Mouse (Mus musculus) liver, embryonic 14.5 days (tissue): ENCODE measurements around the gene Kif5c.

Experiments used
- CTCF ChIP-seq: IDR thresholded peaks from 2 replicates; pipeline ENCODE4 v1.5.1; 2016; ENCODE audit warnings: antibody characterized with exemption, low read depth, control low read depth
- EP300 ChIP-seq: IDR thresholded peaks from 2 replicates; pipeline ENCODE4 v1.6.1; 2016; ENCODE audit warnings: antibody characterized with exemption, low read depth

DNA sequence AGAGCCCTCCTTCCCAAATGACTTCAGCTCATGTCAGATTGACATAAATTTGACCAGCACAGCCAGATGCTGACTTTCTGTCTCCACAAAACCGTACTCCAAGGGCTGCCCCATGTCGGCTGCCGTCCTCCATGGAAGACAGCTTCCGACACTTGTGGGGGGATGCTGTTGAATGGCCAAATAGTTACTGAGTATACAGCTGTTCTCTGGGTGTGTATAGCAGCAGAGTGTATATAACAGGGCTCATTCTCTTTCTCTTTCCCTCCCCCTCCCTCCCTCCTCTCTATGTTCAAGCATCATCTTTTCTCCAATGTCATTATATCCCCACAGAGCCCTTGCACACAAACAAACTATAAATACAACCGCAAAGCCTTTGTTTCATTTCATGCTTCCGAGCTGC is 124.7 kb downstream of the Kif5c start:
- TF ChIP-seq CTCF (no peak), EP300 (no peak)
